Mouse (Mus musculus): ENCODE data around the gene Slc7a6. TPM values are rescaled to one million over a fixed set of nuclear protein-coding genes. Genes with fewer than 3 reads are reported as not detected.

Gene Slc7a6
- total RNA-seq, 2 experiments from 2014 or later: 7.9 to 8.6 TPM

GRCm38 (mm10) chr8:106140769-106141168 lies 27.9 kb upstream of the Slc7a6 start:
- peak; percentile 63 for DNase-seq

- peak; percentile 33 for DNase-seq
Observed at GRCm38 (mm10) chr8:106145331-106145730, 23.3 kb upstream of the Slc7a6 start.

GRCm38 (mm10) chr8:106146014-106146413 lies 22.6 kb upstream of the Slc7a6 start:
- no peak for DNase-seq

DNA sequence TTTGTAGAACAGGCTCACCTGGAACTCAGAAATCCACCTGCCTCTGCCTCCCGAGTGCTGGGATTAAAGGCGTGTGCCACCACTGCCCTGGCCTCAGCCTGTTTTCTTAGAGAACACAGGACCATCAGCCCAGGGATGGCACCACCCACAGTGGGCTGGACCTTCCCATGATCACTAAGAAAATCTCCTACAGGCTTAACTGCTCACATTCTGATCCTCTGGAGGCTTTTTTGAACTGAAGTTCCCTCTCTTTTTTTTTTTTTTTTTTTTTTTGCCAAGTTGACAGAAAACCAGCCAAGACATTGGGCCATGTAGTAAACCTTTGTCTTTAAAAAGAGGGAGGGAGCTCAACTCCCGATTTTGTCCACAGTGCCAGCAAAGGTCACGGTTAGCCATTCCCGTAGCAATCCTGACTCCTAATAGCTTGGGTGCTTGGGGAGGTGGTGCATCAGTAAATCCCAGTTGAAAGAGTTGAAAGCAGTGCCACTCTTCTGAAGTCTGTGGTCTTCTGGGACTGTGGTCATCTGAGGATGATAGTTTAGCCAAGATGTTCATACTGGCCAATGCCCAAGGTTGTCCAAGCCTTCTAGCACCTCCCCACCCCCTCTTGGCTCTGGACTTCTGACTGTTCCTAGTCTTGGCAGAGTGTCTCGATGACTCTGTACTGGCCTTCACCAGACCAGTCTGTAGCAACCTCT lies 20.6 kb upstream of the Slc7a6 start:
- DNase-seq: peak; percentile 70

GRCm38 (mm10) chr8:106149025-106149424 lies 19.6 kb upstream of the Slc7a6 start:
- no peak for DNase-seq

DNA sequence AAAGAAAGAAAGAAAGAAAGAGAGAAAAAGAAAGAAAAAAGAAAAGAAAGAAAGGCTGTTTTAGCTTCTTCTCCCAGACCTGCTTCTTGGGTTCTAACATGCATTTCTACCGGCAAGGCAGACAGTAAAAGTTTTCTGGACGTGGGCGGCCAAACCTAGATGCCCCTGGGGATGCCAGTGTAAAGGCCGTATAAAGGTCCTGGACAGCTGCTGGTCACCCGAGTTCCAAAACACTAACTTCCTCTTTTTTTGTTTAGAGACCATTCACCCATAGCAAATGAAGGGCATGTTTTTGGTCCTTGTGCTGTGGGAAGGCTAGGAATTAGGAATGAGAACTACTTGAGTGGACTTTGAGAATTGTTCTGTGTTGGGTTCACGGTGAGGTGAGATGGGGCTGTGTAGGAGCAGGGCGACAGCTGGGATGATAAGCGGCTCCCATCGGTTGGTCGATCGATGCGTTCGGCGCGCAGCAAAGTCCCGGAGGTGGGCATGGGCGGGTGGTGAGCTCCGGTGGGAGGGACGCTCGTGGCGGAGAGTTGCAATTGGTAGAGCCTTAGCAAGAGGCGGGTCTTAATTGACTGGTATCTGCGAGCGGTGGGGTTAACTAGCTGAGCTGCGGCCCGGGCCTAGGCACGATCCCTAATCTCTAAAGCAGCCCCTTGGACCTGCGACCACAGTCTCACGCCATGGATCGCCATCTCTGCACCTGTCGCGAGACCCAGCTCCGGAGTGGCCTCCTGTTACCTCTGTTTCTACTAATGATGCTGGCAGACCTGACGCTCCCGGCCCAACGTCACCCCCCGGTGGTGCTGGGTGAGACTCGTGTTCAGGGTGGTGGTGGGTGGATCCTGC lies 18.6 kb upstream of the Slc7a6 start, which contains the start of gene Pla2g15:
Gene Pla2g15 (plus strand): TSS at position 599 of the 852 bp plus-strand sequence.
- peak; percentile 91 for DNase-seq

- no peak for DNase-seq
Observed at GRCm38 (mm10) chr8:106150653-106151000, 18.0 kb upstream of the Slc7a6 start.

GRCm38 (mm10) chr8:106151041-106151440 lies 17.6 kb upstream of the Slc7a6 start:
- no peak for DNase-seq

DNA sequence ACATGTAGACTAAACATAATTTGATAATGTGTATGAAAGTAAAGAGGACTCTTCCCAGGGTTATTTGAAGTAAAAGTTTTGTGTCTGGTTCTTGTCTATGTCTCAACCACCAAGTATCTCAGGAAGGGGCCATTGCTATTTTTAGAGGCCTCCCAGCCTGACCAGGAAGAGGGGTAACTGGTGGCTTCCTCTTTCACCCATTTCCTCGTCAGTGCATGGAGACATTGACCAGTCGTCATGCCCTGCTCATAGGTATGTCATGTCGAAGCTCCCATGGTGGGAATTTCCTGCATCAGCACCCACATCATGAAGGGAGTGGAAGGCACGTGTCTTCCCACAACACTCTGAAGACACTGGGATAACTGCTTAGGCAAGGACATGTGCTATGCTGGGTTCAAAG lies 15.8 kb upstream of the Slc7a6 start:
- DNase-seq: no peak

GRCm38 (mm10) chr8:106157419-106157818 lies 11.2 kb upstream of the Slc7a6 start:
- no peak for DNase-seq

DNA sequence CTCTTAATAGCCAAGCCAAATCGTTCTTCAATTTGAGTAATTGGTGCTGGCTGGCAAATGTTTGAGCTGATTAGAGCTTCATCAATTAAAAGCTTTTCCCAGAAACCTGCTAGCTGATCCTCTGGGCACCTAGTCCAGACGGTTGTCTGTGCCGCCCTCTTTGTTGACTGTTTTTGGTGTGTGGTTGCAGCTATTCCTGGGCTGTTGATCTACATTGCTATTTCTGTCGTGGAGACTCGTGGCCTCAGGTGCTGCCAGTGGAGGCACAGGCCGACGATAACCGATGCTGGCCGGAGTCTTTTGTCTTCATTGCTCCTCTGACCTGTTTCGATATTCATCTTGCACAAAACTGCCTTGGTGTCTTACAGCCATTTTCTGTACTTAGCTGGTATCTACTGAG lies 10.3 kb upstream of the Slc7a6 start:
- DNase-seq: no peak

DNA sequence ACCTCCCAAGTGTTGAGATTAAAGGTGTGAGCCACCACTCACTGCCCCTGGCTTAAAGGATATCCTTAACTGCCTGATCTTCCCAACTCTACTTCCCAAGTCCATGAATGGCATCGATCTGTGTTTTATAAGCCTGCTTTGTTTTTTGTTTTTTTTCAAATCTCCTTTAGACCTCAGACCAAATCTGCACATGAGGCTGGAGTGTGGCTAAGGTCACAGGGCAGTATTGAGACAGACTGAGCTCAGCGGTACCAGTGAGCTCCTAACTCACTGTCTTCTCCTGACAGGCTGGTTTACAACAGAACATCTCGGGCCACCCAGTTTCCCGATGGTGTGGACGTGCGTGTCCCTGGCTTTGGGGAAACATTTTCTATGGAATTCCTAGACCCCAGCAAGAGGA lies 8.8 kb upstream of the Slc7a6 start:
- no peak for DNase-seq

DNA sequence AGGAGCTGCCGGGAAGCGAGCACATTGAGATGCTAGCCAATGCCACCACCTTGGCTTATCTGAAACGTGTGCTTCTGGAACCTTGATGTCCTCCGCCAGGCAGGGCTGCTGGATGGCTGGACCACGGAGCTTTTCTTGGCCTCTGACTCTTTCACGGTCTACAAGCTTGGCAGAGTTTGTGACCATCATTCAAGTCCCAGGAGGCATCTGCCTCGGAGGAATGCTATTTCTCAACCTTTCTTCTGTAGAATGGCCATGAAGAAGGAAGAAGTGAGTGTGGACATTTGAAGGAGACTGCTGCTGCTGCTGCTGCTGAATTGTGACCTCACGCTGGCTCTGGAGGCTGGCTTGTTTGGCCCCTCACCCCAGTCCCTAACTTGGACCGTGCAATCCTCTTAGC lies 5.4 kb upstream of the Slc7a6 start:
- DNase-seq: no peak

- DNase-seq: no peak
Observed at GRCm38 (mm10) chr8:106165460-106165859, 3.2 kb upstream of the Slc7a6 start.

GRCm38 (mm10) chr8:106169017-106169933 lies 618 bp downstream of the Slc7a6 start:
- peak; percentile 25 for DNase-seq

GRCm38 (mm10) chr8:106169934-106170480 lies 1.4 kb downstream of the Slc7a6 start:
- DNase-seq: no peak

DNA sequence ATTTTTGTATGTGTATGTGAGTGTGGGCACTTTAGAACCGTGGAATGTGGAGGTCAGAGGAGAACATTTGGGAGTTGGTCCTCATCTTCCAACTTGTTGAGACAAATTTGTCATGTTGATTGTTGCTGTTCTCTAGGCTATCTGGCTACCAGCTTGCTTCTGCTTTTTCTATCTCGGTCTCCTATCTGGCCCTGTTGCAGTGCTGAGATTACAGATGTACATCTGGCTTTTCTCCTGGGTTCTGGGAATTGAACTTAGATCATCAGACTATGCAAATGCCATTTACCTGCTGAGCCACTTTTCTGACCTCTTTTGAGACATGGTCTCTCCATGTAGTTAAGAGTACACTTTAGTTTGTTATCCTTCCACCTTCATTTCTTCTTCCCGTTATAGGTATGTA lies 4.9 kb downstream of the Slc7a6 start:
- no peak for DNase-seq

DNA sequence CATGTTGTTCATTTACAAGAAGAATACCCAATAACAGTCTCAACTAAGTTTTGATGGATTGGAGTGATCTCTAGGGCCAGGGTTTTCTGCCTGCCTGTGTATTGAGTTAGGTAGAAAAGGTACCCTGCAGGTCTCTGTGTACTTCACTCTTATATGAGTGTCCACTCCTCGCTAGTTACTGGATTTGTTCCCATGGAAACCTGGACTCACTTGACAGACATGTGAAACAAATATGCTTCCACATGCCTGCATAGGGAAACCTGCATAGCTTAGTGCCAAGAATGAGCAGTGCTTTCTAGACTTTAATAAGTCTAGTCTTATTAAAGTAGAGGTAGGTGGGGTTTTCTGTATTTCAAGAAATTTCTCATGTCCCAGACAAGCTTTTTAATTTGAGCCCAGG lies 8.2 kb downstream of the Slc7a6 start:
- DNase-seq: no peak

- no peak for DNase-seq
Observed at GRCm38 (mm10) chr8:106177594-106177993, 8.9 kb downstream of the Slc7a6 start.

DNA sequence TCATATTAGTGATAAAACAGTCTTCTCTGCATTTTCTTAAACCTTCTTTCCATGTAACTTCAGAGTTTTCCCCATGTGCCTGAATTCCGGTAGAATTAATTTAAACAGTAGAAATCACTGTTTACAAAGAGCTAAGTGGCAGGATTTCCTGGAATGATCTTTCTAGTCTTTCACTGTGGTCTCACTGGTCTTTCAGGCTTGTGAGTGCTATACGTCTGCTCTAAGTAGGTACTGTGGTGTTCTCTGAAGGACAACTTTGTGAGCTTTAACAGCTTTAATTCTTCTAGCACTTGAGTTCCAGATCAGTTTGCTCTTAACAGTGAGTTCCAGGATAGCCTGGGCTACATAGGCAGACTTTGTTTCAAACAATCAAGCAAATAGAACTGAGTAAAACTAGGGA lies 9.8 kb downstream of the Slc7a6 start:
- DNase-seq: no peak

GRCm38 (mm10) chr8:106185628-106186270 lies 17.1 kb downstream of the Slc7a6 start:
- DNase-seq: peak; percentile 70

DNA sequence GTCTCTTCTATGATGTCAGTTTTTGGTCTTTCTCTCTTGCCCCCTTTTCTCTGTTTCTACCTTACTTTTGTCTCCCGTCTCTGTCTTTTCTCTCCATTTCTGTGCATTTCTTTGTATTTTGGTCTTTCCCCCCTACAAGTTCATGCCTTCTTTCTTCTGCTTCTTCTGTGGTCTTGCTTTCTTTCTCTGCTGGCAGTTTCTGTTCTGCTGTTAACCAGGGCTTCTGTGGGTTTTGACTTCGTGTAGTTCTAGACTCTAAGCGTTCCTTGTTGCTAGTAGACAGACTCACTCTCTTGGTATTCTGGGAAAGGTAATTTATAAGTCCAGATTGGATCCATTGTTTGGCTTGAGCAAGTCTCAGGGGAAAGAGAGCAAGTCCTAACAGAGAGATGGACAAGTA lies 17.7 kb downstream of the Slc7a6 start:
- DNase-seq: no peak

Measured in gastrocnemius, postnatal 25 days (tissue).